Mouse (Mus musculus) E14TG2a.4 (cell line): ENCODE measurements around the gene Atp5s.

ENCODE experiments used
- CTCF ChIP-seq: conservative IDR thresholded peaks from 2 replicates; pipeline ENCODE4 v1.5.1; 2014; ENCODE audit warnings: low read length
- NANOG ChIP-seq: IDR thresholded peaks from 2 replicates; pipeline ENCODE4 v1.6.1; 2014; ENCODE audit warnings: borderline replicate concordance, low read length, mixed read lengths
- POU5F1 ChIP-seq: IDR thresholded peaks from 2 replicates; pipeline ENCODE4 v1.6.1; 2014; ENCODE audit warnings: low read length, borderline replicate concordance

- TF ChIP-seq CTCF (no peak), POU5F1 (no peak), NANOG (no peak)
Measured at GRCm38 (mm10) chr12:69788380-69788779, 63.6 kb downstream of the Atp5s start.
